Mouse (Mus musculus): ENCODE results near the gene Phgr1. TPM values are rescaled to one million over a fixed set of nuclear protein-coding genes. Genes with fewer than 3 reads are reported as not detected.

Gene Phgr1
- polyA plus RNA-seq, 1 experiment: 17.2 TPM

- peaks cover 50% of the 10 kb centered on the region for H3K4me1 ChIP-seq
- H3K36me3 ChIP-seq (replicated peaks; ENCODE audit: low read length): no peaks in the 10 kb centered on the region
- H3K9me3 ChIP-seq: no peaks in the 10 kb centered on the region
- H3K27me3 ChIP-seq (replicated peaks): peaks cover 2% of the 10 kb centered on the region
- no peak for TF ChIP-seq FLI1 (IDR thresholded peaks at IDR 0.05; ENCODE audit: low read length)
- no peak for TF ChIP-seq GATA1 (IDR thresholded peaks at IDR 0.05; ENCODE audit: borderline replicate concordance, low read length)
- no peak overlapping the region for H3K4me3 ChIP-seq (replicated peaks)
Measured at GRCm38 (mm10) chr2:118731981-118732380, 40.6 kb upstream of the Phgr1 start.

GRCm38 (mm10) chr2:118733341-118733740 is 39.2 kb upstream of the Phgr1 start:
- peaks cover 37% of the 10 kb centered on the region for H3K4me1 ChIP-seq
- H3K9me3 ChIP-seq: no peaks in the 10 kb centered on the region
- no peak overlapping the region for H3K4me3 ChIP-seq (replicated peaks)
- TF ChIP-seq FLI1 (IDR thresholded peaks at IDR 0.05; ENCODE audit: low read length) (no peak), GATA1 (IDR thresholded peaks at IDR 0.05; ENCODE audit: borderline replicate concordance, low read length) (no peak)
- peaks cover 2% of the 10 kb centered on the region for H3K27me3 ChIP-seq (replicated peaks)
- H3K36me3 ChIP-seq (replicated peaks; ENCODE audit: low read length): no peaks in the 10 kb centered on the region

- TF ChIP-seq FLI1 (IDR thresholded peaks at IDR 0.05; ENCODE audit: low read length) (no peak), GATA1 (IDR thresholded peaks at IDR 0.05; ENCODE audit: borderline replicate concordance, low read length) (no peak)
- Histone ChIP-seq H3K36me3 (replicated peaks; ENCODE audit: low read length) (no peaks in the 10 kb centered on the region), H3K9me3 (no peaks in the 10 kb centered on the region), H3K4me3 (replicated peaks) (no peak overlapping the region), H3K27me3 (replicated peaks) (no peaks in the 10 kb centered on the region), H3K4me1 (peaks cover 36% of the 10 kb centered on the region)
Measured at GRCm38 (mm10) chr2:118740341-118740740, 32.2 kb upstream of the Phgr1 start.

- Histone ChIP-seq H3K4me3 (replicated peaks) (no peak overlapping the region), H3K4me1 (peaks cover 36% of the 10 kb centered on the region), H3K36me3 (replicated peaks; ENCODE audit: low read length) (peaks cover 2% of the 10 kb centered on the region), H3K9me3 (no peaks in the 10 kb centered on the region), H3K27me3 (replicated peaks) (no peaks in the 10 kb centered on the region)
- TF ChIP-seq GATA1 (IDR thresholded peaks at IDR 0.05; ENCODE audit: borderline replicate concordance, low read length): no peak
Measured at GRCm38 (mm10) chr2:118741183-118741582, 31.4 kb upstream of the Phgr1 start.

- no peaks in the 10 kb centered on the region for H3K27me3 ChIP-seq (replicated peaks)
- H3K4me3 ChIP-seq (replicated peaks): peak overlapping the region; percentile 2
- H3K4me1 ChIP-seq: peaks cover 36% of the 10 kb centered on the region
- H3K9me3 ChIP-seq: no peaks in the 10 kb centered on the region
- peaks cover 24% of the 10 kb centered on the region for H3K36me3 ChIP-seq (replicated peaks; ENCODE audit: low read length)
- TF ChIP-seq GATA1 (IDR thresholded peaks at IDR 0.05; ENCODE audit: borderline replicate concordance, low read length) (no peak), FLI1 (IDR thresholded peaks at IDR 0.05; ENCODE audit: low read length) (no peak)
Measured at GRCm38 (mm10) chr2:118743261-118743943, 29.2 kb upstream of the Phgr1 start.

- Histone ChIP-seq H3K4me1 (peaks cover 47% of the 10 kb centered on the region), H3K4me3 (replicated peaks) (peak overlapping the region; percentile 100), H3K9me3 (no peaks in the 10 kb centered on the region), H3K27me3 (replicated peaks) (no peaks in the 10 kb centered on the region), H3K36me3 (replicated peaks; ENCODE audit: low read length) (peaks cover 37% of the 10 kb centered on the region)
- no peak for TF ChIP-seq GATA1 (IDR thresholded peaks at IDR 0.05; ENCODE audit: borderline replicate concordance, low read length)
- no peak for TF ChIP-seq FLI1 (IDR thresholded peaks at IDR 0.05; ENCODE audit: low read length)
Measured at GRCm38 (mm10) chr2:118744621-118745020, 27.9 kb upstream of the Phgr1 start.

- H3K36me3 ChIP-seq (replicated peaks; ENCODE audit: low read length): peaks cover 44% of the 10 kb centered on the region
- peaks cover 54% of the 10 kb centered on the region for H3K4me1 ChIP-seq
- no peaks in the 10 kb centered on the region for H3K9me3 ChIP-seq
- H3K4me3 ChIP-seq (replicated peaks): peak within 1 kb of the TSS; percentile 100
- no peaks in the 10 kb centered on the region for H3K27me3 ChIP-seq (replicated peaks)
- TF ChIP-seq GATA1 (IDR thresholded peaks at IDR 0.05; ENCODE audit: borderline replicate concordance, low read length) (no peak), FLI1 (IDR thresholded peaks at IDR 0.05; ENCODE audit: low read length) (no peak)
Measured at GRCm38 (mm10) chr2:118745232-118745884, 27.2 kb upstream of the Phgr1 start, which contains the start of gene Inafm2. Gene Inafm2, plus strand, starts transcription at chr2:118745758.

- Histone ChIP-seq H3K27me3 (replicated peaks) (no peaks in the 10 kb centered on the region), H3K4me3 (replicated peaks) (peak overlapping the region; percentile 100), H3K9me3 (no peaks in the 10 kb centered on the region), H3K36me3 (replicated peaks; ENCODE audit: low read length) (peaks cover 53% of the 10 kb centered on the region), H3K4me1 (peaks cover 63% of the 10 kb centered on the region)
- no peak for TF ChIP-seq GATA1 (IDR thresholded peaks at IDR 0.05; ENCODE audit: borderline replicate concordance, low read length)
- no peak for TF ChIP-seq FLI1 (IDR thresholded peaks at IDR 0.05; ENCODE audit: low read length)
Measured at GRCm38 (mm10) chr2:118745915-118746901, 26.4 kb upstream of the Phgr1 start.

GRCm38 (mm10) chr2:118747301-118747960 is 25.1 kb upstream of the Phgr1 start:
- H3K4me3 ChIP-seq (replicated peaks): peak overlapping the region; percentile 100
- H3K4me1 ChIP-seq: peaks cover 68% of the 10 kb centered on the region
- TF ChIP-seq GATA1 (IDR thresholded peaks at IDR 0.05; ENCODE audit: borderline replicate concordance, low read length): no peak
- H3K36me3 ChIP-seq (replicated peaks; ENCODE audit: low read length): peaks cover 65% of the 10 kb centered on the region
- no peaks in the 10 kb centered on the region for H3K27me3 ChIP-seq (replicated peaks)
- H3K9me3 ChIP-seq: no peaks in the 10 kb centered on the region
